7 mouse cellular contexts compared by ENCODE assay signal in the genomic region with DNA sequence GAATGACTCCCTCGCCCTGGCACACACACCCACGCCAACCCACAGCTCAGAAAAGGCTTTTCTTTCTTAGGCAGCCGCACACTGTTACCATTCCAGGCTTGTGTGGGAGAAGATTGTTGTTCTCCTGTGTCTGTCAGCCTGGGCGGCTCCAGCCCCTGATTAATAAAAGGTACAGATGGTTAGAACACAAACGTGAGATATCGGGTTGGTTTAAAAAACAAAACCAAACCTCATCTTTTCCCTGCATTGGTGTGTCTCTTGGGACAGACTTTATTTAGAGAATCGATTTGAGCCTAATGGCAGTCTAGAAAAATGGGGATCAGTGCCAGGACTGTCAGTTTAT. TPM values are rescaled to one million over a fixed set of nuclear protein-coding genes. Genes with fewer than 3 reads are reported as not detected.
DNase-seq lines count a peak whose midpoint lies in the region; ATAC-seq and TF ChIP-seq lines count a peak whose summit lies in the region.

No protein-coding gene starts in this region.

- H3K79me3 ChIP-seq in C2C12 (ENCODE audit: low read depth): peaks cover 29% of the 10 kb centered on the region

- no peaks in the 10 kb centered on the region for H3K9me3 ChIP-seq in MEL (replicated peaks; ENCODE audit: insufficient read depth, low read length)
- peaks cover 2% of the 10 kb centered on the region; the same call in 1 of the 2 replicates for H3K9me3 ChIP-seq in hindbrain, embryonic 16.5 days (ENCODE audit: control insufficient read depth, low read length)
- H3K9me3 ChIP-seq in midbrain, embryonic 12.5 days: no peaks in the 10 kb centered on the region

- H3K4me1 ChIP-seq in MEL (ENCODE audit: control insufficient read depth in 1 of 2, insufficient read depth in 2 of 2, low read length in 2 of 2): peaks cover 7 to 15% of the 10 kb centered on the region in 2 experiments
- H3K4me1 ChIP-seq in embryonic fibroblast, embryonic 13.5 days (ENCODE audit: control insufficient read depth, insufficient read depth, low read length): no peaks in the 10 kb centered on the region
- H3K4me1 ChIP-seq in hindbrain, embryonic 16.5 days (ENCODE audit: control insufficient read depth, insufficient read depth, low read depth, low read length): peaks cover 2% of the 10 kb centered on the region; the same call in 1 of the 2 replicates
- peaks cover 12% of the 10 kb centered on the region; the same call in 1 of the 2 replicates for H3K4me1 ChIP-seq in midbrain, embryonic 12.5 days
- H3K4me1 ChIP-seq in testis, adult 2 months (ENCODE audit: control insufficient read depth, insufficient read depth, low read length): no peaks in the 10 kb centered on the region

- WGBS in hindbrain, embryonic 16.5 days: 2% methylated on average over 7 of the region's 7 CpGs
- WGBS in midbrain, embryonic 12.5 days: 8% methylated on average over 7 of the region's 7 CpGs

- no peaks in the 10 kb centered on the region for H3K36me3 ChIP-seq in C2C12 (ENCODE audit: control insufficient read depth, insufficient read depth)
- peaks cover 0 to 20% of the 10 kb centered on the region in 2 experiments; a peak in 2 of 4 replicates for H3K36me3 ChIP-seq in MEL (ENCODE audit: control insufficient read depth in 1 of 2, insufficient read depth in 2 of 2, low read length in 2 of 2)
- no peaks in the 10 kb centered on the region for H3K36me3 ChIP-seq in hindbrain, embryonic 16.5 days (ENCODE audit: control insufficient read depth, insufficient read depth, low read length)
- no peaks in the 10 kb centered on the region for H3K36me3 ChIP-seq in midbrain, embryonic 12.5 days
- H3K36me3 ChIP-seq in testis, adult 2 months (ENCODE audit: control insufficient read depth, insufficient read depth, low read length): no peaks in the 10 kb centered on the region

- TF ChIP-seq EP300 in MEL (IDR thresholded peaks at IDR 0.05; ENCODE audit: low read depth in 1 of 2, low read length in 2 of 2): no peak

- TF ChIP-seq CTCF in C2C12 (IDR thresholded peaks at IDR 0.05; ENCODE audit: control insufficient read depth, insufficient read depth, insufficient read length) (no peak), MEL (IDR thresholded peaks at IDR 0.05 in 2 of 3, conservative IDR thresholded peaks at IDR 0.05 in 1 of 3; ENCODE audit: control insufficient read depth in 1 of 3, insufficient read depth in 1 of 3, low read depth in 2 of 3, low read length in 3 of 3, poor library complexity in 1 of 3, severe bottlenecking in 1 of 3) (no peak)
- no peak for TF ChIP-seq CTCF in embryonic fibroblast, embryonic 13.5 days (IDR thresholded peaks at IDR 0.05; ENCODE audit: borderline replicate concordance, insufficient read depth, low read length)
- TF ChIP-seq CTCF in testis, adult 2 months (IDR thresholded peaks at IDR 0.05; ENCODE audit: control insufficient read depth, insufficient read depth, insufficient replicate concordance, low read depth, low read length): no peak

- no peak for TF ChIP-seq RAD21 in MEL (IDR thresholded peaks at IDR 0.05; ENCODE audit: low read depth, low read length)

- H3K4me3 ChIP-seq in C2C12 (ENCODE audit: insufficient read depth, poor library complexity, severe bottlenecking) (peak overlapping the region; percentile 83), MEL (ENCODE audit: control insufficient read depth in 1 of 2, insufficient read depth in 1 of 2, low read depth in 2 of 2, low read length in 2 of 2) (peak overlapping the region; percentile 68 to 88)
- peak overlapping the region; percentile 82 for H3K4me3 ChIP-seq in embryonic fibroblast, embryonic 13.5 days (ENCODE audit: insufficient read depth, low read length)
- peak overlapping the region; percentile 88 for H3K4me3 ChIP-seq in hindbrain, embryonic 16.5 days (ENCODE audit: low read length)
- H3K4me3 ChIP-seq in midbrain, embryonic 12.5 days: peak overlapping the region; percentile 97
- peak overlapping the region; percentile 100 for H3K4me3 ChIP-seq in testis, adult 2 months (ENCODE audit: control insufficient read depth, low read depth, low read length)

- TF ChIP-seq POLR2A in MEL (IDR thresholded peaks at IDR 0.05; ENCODE audit: control insufficient read depth in 1 of 2, insufficient read depth in 1 of 2, low read depth in 1 of 2, low read length in 2 of 2, poor library complexity in 1 of 2): no peak
- TF ChIP-seq POLR2A in embryonic fibroblast, embryonic 13.5 days (IDR thresholded peaks at IDR 0.05; ENCODE audit: low read depth, low read length): no peak
- no peak for TF ChIP-seq POLR2A in testis, adult 2 months (IDR thresholded peaks at IDR 0.05; ENCODE audit: control insufficient read depth, low read depth, low read length)

- no peak overlapping the region for H3ac ChIP-seq in C2C12 (ENCODE audit: control insufficient read depth, insufficient read length, low read depth)

- H3K79me2 ChIP-seq in C2C12 (ENCODE audit: control insufficient read depth, insufficient read depth) (peaks cover 38% of the 10 kb centered on the region), MEL (ENCODE audit: control insufficient read depth, insufficient read depth, low read length, poor library complexity) (peaks cover 22% of the 10 kb centered on the region)

- intact Hi-C loops in left cerebral cortex, postnatal 14 days (cut with DNase I): loop anchor here (5.0 kb wide), 1 partner anchor 101 kb away; no protein-coding TSS in a partner anchor

- peak overlapping the region; percentile 72 for H3K27ac ChIP-seq in MEL (ENCODE audit: control insufficient read depth, low read depth, low read length)
- no peak overlapping the region for H3K27ac ChIP-seq in embryonic fibroblast, embryonic 13.5 days (ENCODE audit: insufficient read depth, low read length)
- peak overlapping the region; percentile 94 for H3K27ac ChIP-seq in hindbrain, embryonic 16.5 days (ENCODE audit: low read depth, low read length)
- peak overlapping the region; percentile 95 for H3K27ac ChIP-seq in midbrain, embryonic 12.5 days (replicated peaks)
- peak overlapping the region; percentile 98 for H3K27ac ChIP-seq in testis, adult 2 months (ENCODE audit: control insufficient read depth, insufficient read depth, low read depth, low read length)

- peak overlapping the region; percentile 68 for H3K4me2 ChIP-seq in hindbrain, embryonic 16.5 days (ENCODE audit: low read length)
- peak overlapping the region; percentile 84 for H3K4me2 ChIP-seq in midbrain, embryonic 12.5 days (replicated peaks)

- ATAC-seq in hindbrain, embryonic 16.5 days: no peak
- ATAC-seq in midbrain, embryonic 12.5 days (ENCODE audit: low FRiP score, low read depth): no peak

- H3K27me3 ChIP-seq in C2C12 (ENCODE audit: control insufficient read depth, insufficient read depth, insufficient read length) (no peaks in the 10 kb centered on the region), MEL (ENCODE audit: control insufficient read depth in 1 of 2, insufficient read depth in 2 of 2, low read length in 2 of 2) (no peaks in the 10 kb centered on the region)
- H3K27me3 ChIP-seq in hindbrain, embryonic 16.5 days (replicated peaks; ENCODE audit: control insufficient read depth, insufficient read depth, low read length): no peaks in the 10 kb centered on the region
- H3K27me3 ChIP-seq in midbrain, embryonic 12.5 days: no peaks in the 10 kb centered on the region
- H3K27me3 ChIP-seq in testis, adult 2 months (ENCODE audit: control insufficient read depth, insufficient read depth, low read length): no peaks in the 10 kb centered on the region

- H3K9ac ChIP-seq in MEL (ENCODE audit: control insufficient read depth, low read depth, low read length, poor library complexity, severe bottlenecking): peak overlapping the region; percentile 88
- peak overlapping the region; percentile 77 for H3K9ac ChIP-seq in hindbrain, embryonic 16.5 days (ENCODE audit: low read depth, low read length)
- peak overlapping the region; percentile 71 for H3K9ac ChIP-seq in midbrain, embryonic 12.5 days (replicated peaks)

- peak; percentile 51 for DNase-seq in MEL (ENCODE audit: low read depth, low spot score)
- DNase-seq in left cerebral cortex, postnatal 14 days (ENCODE audit: low spot score in 2 of 2): peak; percentile 34 to 65

TF ChIP-seq in C2C12, 6 proteins besides CTCF, POLR2A, EP300 and RAD21:
- no peak for TF ChIP-seq USF1 (IDR thresholded peaks at IDR 0.05; ENCODE audit: low read depth)
- TF ChIP-seq MAX (IDR thresholded peaks at IDR 0.05): no peak
- no peak for TF ChIP-seq MYOG (IDR thresholded peaks at IDR 0.05; ENCODE audit: control insufficient read depth, extremely low read depth, insufficient read length)
- no peak for TF ChIP-seq MYOD1 (IDR thresholded peaks at IDR 0.05; ENCODE audit: control insufficient read depth, insufficient read length, low read depth)
- no peak for TF ChIP-seq CEBPB (IDR thresholded peaks at IDR 0.05; ENCODE audit: low read depth)
- TF ChIP-seq FOSL1 (IDR thresholded peaks at IDR 0.05; ENCODE audit: insufficient read depth, low read length, poor library complexity, severe bottlenecking): no peak
TF ChIP-seq in C2C12: peak in this region for 0.

TF ChIP-seq in MEL, 35 proteins besides CTCF, POLR2A, EP300 and RAD21:
- no peak for TF ChIP-seq TCF12 (IDR thresholded peaks at IDR 0.05; ENCODE audit: low read depth, low read length)
- TF ChIP-seq TBP (IDR thresholded peaks at IDR 0.05; ENCODE audit: low read depth, low read length): no peak
- no peak for TF ChIP-seq NELFE (IDR thresholded peaks at IDR 0.05; ENCODE audit: low read depth, low read length)
- no peak for TF ChIP-seq USF2 (IDR thresholded peaks at IDR 0.05; ENCODE audit: borderline replicate concordance in 1 of 2, insufficient read depth in 1 of 2, low read depth in 1 of 2, low read length in 2 of 2)
- no peak for TF ChIP-seq ZNF384 (IDR thresholded peaks at IDR 0.05; ENCODE audit: low read depth, low read length)
- peak; percentile 88; the same call in 1 of the 2 replicates for TF ChIP-seq CHD1 (IDR thresholded peaks at IDR 0.05; ENCODE audit: low read depth, low read length)
- no peak for TF ChIP-seq KAT2A (conservative IDR thresholded peaks at IDR 0.05; ENCODE audit: low read depth, low read length)
- no peak for TF ChIP-seq E2F4 (IDR thresholded peaks at IDR 0.05; ENCODE audit: borderline replicate concordance, low read depth, low read length)

RNA-seq across cellular contexts. Expression of a gene that starts 0.9 kb away (rescaled TPM):
- polyA plus RNA-seq in C2C12 (2012; fragmentation: generic; extraction: Trizol) (11.6 TPM), MEL (2012; ENCODE audit: insufficient read depth in 1 of 2, insufficient read length in 2 of 2, low read depth in 1 of 2, low replicate concordance in 2 of 2, missing spikeins in 1 of 2) (10 to 100 TPM; 38.8 to 41.2 TPM)
- 32.5 and 33.2 TPM in 2 replicates for total RNA-seq in MEL (2012; rRNA removed)
- 56.1 and 57.5 TPM in 2 replicates for polyA plus RNA-seq in embryonic fibroblast, embryonic 13.5 days (2011; ENCODE audit: insufficient read length, low read depth, missing spikeins)
- 7.9 and 10.5 TPM in 2 replicates for polyA plus RNA-seq in hindbrain, embryonic 16.5 days (2015; fragmentation: Nextera tagmentation; extraction: Ambion mirVana)
- 10 to 100 TPM; 46.8 to 54.8 TPM for total RNA-seq in left cerebral cortex, postnatal 14 days (2021)
- 13.5 and 13.9 TPM in 2 replicates for polyA plus RNA-seq in midbrain, embryonic 12.5 days (2016; fragmentation: Nextera tagmentation; extraction: Ambion mirVana)
- polyA plus RNA-seq in testis, adult 2 months (2012; rRNA removed): 20.9 and 25.7 TPM in 2 replicates
